Mouse (Mus musculus) CH12.LX (cell line): ENCODE data around the gene Prkg1. TPM values are rescaled to one million over a fixed set of nuclear protein-coding genes. Genes with fewer than 3 reads are reported as not detected.

Experiments
- DNase-seq: peaks from one replicate; pipeline ENCODE4 v3.0.0-alpha.2; 2013; ENCODE audit errors: extremely low read depth
- H3K27ac ChIP-seq: 2 replicates; pipeline ENCODE4 v1.5.1; 2012; ENCODE audit warnings: low read depth, mild to moderate bottlenecking, control low read depth, moderate library complexity; ENCODE audit not compliant: insufficient read depth
- H3K27me3 ChIP-seq: replicated peaks from 2 replicates; pipeline ENCODE3; 2012; ENCODE audit warnings: inconsistent platforms
- H3K36me3 ChIP-seq, 2 experiments: replicated peaks in 1 of 2; 2 replicates each; pipeline versions ENCODE3 to v1.6.1; 2012; ENCODE audit warnings: inconsistent platforms in 1 of 2, low read length in 1 of 2, mild to moderate bottlenecking in 1 of 2, mixed read lengths in 1 of 2, moderate library complexity in 1 of 2; ENCODE audit not compliant: control insufficient read depth in 1 of 2, insufficient read depth in 1 of 2
- H3K4me1 ChIP-seq, 2 experiments: 2 replicates each; pipeline ENCODE4 v1.6.1; 2012; ENCODE audit warnings: inconsistent platforms in 1 of 2, moderate library complexity in 1 of 2; ENCODE audit not compliant: insufficient read depth in 2 of 2, control insufficient read depth in 1 of 2
- H3K4me2 ChIP-seq: 2 replicates; pipeline ENCODE4 v1.6.1; 2012; ENCODE audit warnings: low read depth, mild to moderate bottlenecking, control low read depth; ENCODE audit not compliant: poor library complexity, insufficient read depth, severe bottlenecking
- H3K4me3 ChIP-seq, 3 experiments: fragments of 150-350 bp in 1 of 3; sonication (generic) in 1 of 3; replicated peaks in 1 of 3; 2 replicates each; pipeline versions ENCODE3 to v1.5.1; 2011 to 2012; ENCODE audit warnings: low read depth in 2 of 3, low read length in 2 of 3, mild to moderate bottlenecking in 2 of 3, moderate library complexity in 2 of 3, control low read depth in 1 of 3, improper control_type of control experiment in 1 of 3, inconsistent platforms in 1 of 3, mixed read lengths in 1 of 3; ENCODE audit not compliant: poor library complexity in 1 of 3
- H3K79me2 ChIP-seq: replicated peaks from 2 replicates; pipeline ENCODE4 v1.6.1; 2012; ENCODE audit warnings: mild to moderate bottlenecking, moderate library complexity; ENCODE audit not compliant: control insufficient read depth, poor library complexity, insufficient read depth, severe bottlenecking; ENCODE audit errors: extremely low read depth
- H3K9ac ChIP-seq: 2 replicates; pipeline ENCODE4 v1.6.1; 2012; ENCODE audit warnings: low read depth, mild to moderate bottlenecking, control low read depth, moderate library complexity; ENCODE audit not compliant: insufficient read depth
- H3K9me3 ChIP-seq: replicated peaks from 2 replicates; pipeline ENCODE3; 2012; ENCODE audit warnings: low read length, inconsistent platforms, mixed read lengths
- BHLHE40 ChIP-seq: IDR thresholded peaks from 2 replicates; pipeline ENCODE4 v1.6.1; 2011; ENCODE audit warnings: mild to moderate bottlenecking, low read depth, low read length, improper control_type of control experiment
- CHD1 ChIP-seq: IDR thresholded peaks from 2 replicates; pipeline ENCODE4 v1.6.1; 2012; ENCODE audit warnings: low read depth, low read length, improper control_type of control experiment, inconsistent platforms
- CHD2 ChIP-seq: IDR thresholded peaks from 2 replicates; pipeline ENCODE4 v1.6.1; 2011; ENCODE audit warnings: low read length, improper control_type of control experiment
- CTCF ChIP-seq, 2 experiments: IDR thresholded peaks in 1 of 2; conservative IDR thresholded peaks in 1 of 2; 2 replicates each; pipeline ENCODE4 v1.5.1; 2011 to 2012; ENCODE audit warnings: low read depth in 2 of 2, low read length in 2 of 2, improper control_type of control experiment in 1 of 2, inconsistent platforms in 1 of 2, mild to moderate bottlenecking in 1 of 2, moderate library complexity in 1 of 2
- EP300 ChIP-seq: IDR thresholded peaks from 2 replicates; pipeline ENCODE4 v1.6.1; 2011; ENCODE audit warnings: low read length, improper control_type of control experiment
- ETS1 ChIP-seq: conservative IDR thresholded peaks from 2 replicates; pipeline ENCODE4 v1.6.1; 2012; ENCODE audit warnings: low read depth, mild to moderate bottlenecking, inconsistent platforms, low read length, improper control_type of control experiment, moderate library complexity
- GABPA ChIP-seq: IDR thresholded peaks from 2 replicates; pipeline ENCODE4 v1.6.1; 2012; ENCODE audit warnings: low read depth, low read length, improper control_type of control experiment, inconsistent platforms; ENCODE audit not compliant: insufficient replicate concordance
- HCFC1 ChIP-seq: IDR thresholded peaks from 2 replicates; pipeline ENCODE4 v1.6.1; 2012; ENCODE audit warnings: low read depth, mild to moderate bottlenecking, inconsistent platforms, low read length, improper control_type of control experiment
- IRF4 ChIP-seq: IDR thresholded peaks from 2 replicates; pipeline ENCODE4 v1.6.1; 2014; ENCODE audit warnings: low read depth, mild to moderate bottlenecking, inconsistent platforms, low read length, improper control_type of control experiment
- JUN ChIP-seq: IDR thresholded peaks from 2 replicates; pipeline ENCODE4 v1.6.1; 2011; ENCODE audit warnings: low read depth, mild to moderate bottlenecking, low read length, improper control_type of control experiment, moderate library complexity; ENCODE audit not compliant: insufficient read depth
- MAFK ChIP-seq: IDR thresholded peaks from 2 replicates; pipeline ENCODE4 v1.6.1; 2011; ENCODE audit warnings: low read length, improper control_type of control experiment; ENCODE audit not compliant: insufficient replicate concordance
- MAZ ChIP-seq: IDR thresholded peaks from 2 replicates; pipeline ENCODE4 v1.6.1; 2012; ENCODE audit warnings: low read depth, mild to moderate bottlenecking, inconsistent platforms, low read length, improper control_type of control experiment, moderate library complexity
- MYC ChIP-seq: IDR thresholded peaks from 2 replicates; pipeline ENCODE4 v1.6.1; 2011; ENCODE audit warnings: low read depth, mild to moderate bottlenecking, improper control_type of control experiment, low read length
- NELFE ChIP-seq: IDR thresholded peaks from 2 replicates; pipeline ENCODE4 v1.6.1; 2011; ENCODE audit warnings: low read depth, low read length, improper control_type of control experiment
- POLR2A ChIP-seq: IDR thresholded peaks from 2 replicates; pipeline ENCODE4 v1.6.1; 2011; ENCODE audit warnings: low read depth, mild to moderate bottlenecking, improper control_type of control experiment, low read length
- RAD21 ChIP-seq: IDR thresholded peaks from 2 replicates; pipeline ENCODE4 v1.6.1; 2011; ENCODE audit warnings: low read depth, mild to moderate bottlenecking, low read length, improper control_type of control experiment, moderate library complexity
- RCOR1 ChIP-seq: conservative IDR thresholded peaks from 2 replicates; pipeline ENCODE4 v1.6.1; 2012; ENCODE audit warnings: low read depth, mild to moderate bottlenecking, inconsistent platforms, low read length, improper control_type of control experiment
- SIN3A ChIP-seq: IDR thresholded peaks from 2 replicates; pipeline ENCODE4 v1.6.1; 2012; ENCODE audit warnings: low read length, improper control_type of control experiment, inconsistent platforms
- SMC3 ChIP-seq: IDR thresholded peaks from 2 replicates; pipeline ENCODE4 v1.6.1; 2011; ENCODE audit warnings: low read depth, low read length, improper control_type of control experiment
- TBP ChIP-seq: conservative IDR thresholded peaks from 2 replicates; pipeline ENCODE4 v1.6.1; 2011; ENCODE audit warnings: low read depth, low read length, improper control_type of control experiment
- ZKSCAN1 ChIP-seq: IDR thresholded peaks from 2 replicates; pipeline ENCODE4 v1.6.1; 2012; ENCODE audit warnings: low read depth, inconsistent platforms, low read length, improper control_type of control experiment, borderline replicate concordance
- ZNF384 ChIP-seq: IDR thresholded peaks from 2 replicates; pipeline ENCODE4 v1.6.1; 2012; ENCODE audit warnings: low read depth, low read length, improper control_type of control experiment, inconsistent platforms
- dilution Hi-C: fragments of 300-500 bp; cut with MboI; formaldehyde crosslinking; loops from 2 replicates; pipeline ENCODE4 v1.14.3; 2020; ENCODE audit warnings: low sequenced_read_pairs; ENCODE audit not compliant: extremely low pct_unique_long_range_greater_than_20kb, extremely low pct_ligation_motif_present
- in situ Hi-C: fragments of 300-500 bp; cut with MboI; formaldehyde crosslinking; loops from 3 replicates; pipeline ENCODE4 v1.14.3; 2019; ENCODE audit warnings: low sequenced_read_pairs, low pct_ligation_motif_present, low pct_unique_long_range_greater_than_20kb, mixed read lengths
- polyA plus RNA-seq: library from polyadenylated mRNA; unstranded; fragments of >175 nt; gene quantifications from 2 replicates; pipeline ENCODE4 v1.2.1, GENCODE M21; 2012; ENCODE audit warnings: low read depth; ENCODE audit not compliant: insufficient read length
- total RNA-seq, 2 experiments: library from RNA; depleted of rRNA; stranded (reverse); fragments of 300-350 nt in 1 of 2; fragments of >200 nt in 1 of 2; gene quantifications; 2 replicates each; pipeline ENCODE4 v1.2.3; 2012 to 2014

Gene Prkg1
- total and polyA plus RNA-seq, 3 experiments = not detected

DNA sequence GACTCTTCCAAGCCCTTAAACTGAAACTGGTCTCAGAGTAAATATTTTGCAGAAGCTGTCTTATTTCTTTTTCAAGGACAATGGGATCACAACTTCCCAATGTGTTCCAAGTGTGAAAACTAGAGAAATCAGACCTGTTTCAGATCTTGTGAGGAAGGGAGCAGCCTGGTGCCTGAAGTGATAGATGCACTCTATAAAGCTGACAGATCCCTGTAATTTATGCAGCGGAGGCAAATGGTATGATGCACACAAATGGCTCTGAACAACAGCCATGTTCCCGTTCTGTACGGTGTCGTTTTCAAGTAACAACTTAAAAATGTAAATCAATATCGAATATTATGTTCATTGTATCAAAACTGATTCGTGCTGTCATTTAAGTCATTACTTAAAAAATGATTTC lies 1076.9 kb downstream of the Prkg1 start:
- H3K27ac ChIP-seq = no peak overlapping the region
- no peak for TF ChIP-seq GABPA
- TF ChIP-seq CHD2 = no peak
- TF ChIP-seq MAZ = no peak
- no peak for TF ChIP-seq JUN
- no peak for TF ChIP-seq EP300
- TF ChIP-seq CTCF (conservative IDR thresholded peaks at IDR 0.05 in 1 of 2, IDR thresholded peaks at IDR 0.05 in 1 of 2; ENCODE audit: low read depth in 2 of 2, low read length in 2 of 2) = no peak
- no peak for TF ChIP-seq ZKSCAN1
- no peak for TF ChIP-seq SIN3A
- no peak for TF ChIP-seq IRF4
- no peak for TF ChIP-seq RCOR1
- no peak for TF ChIP-seq POLR2A
- H3K79me2 ChIP-seq = no peaks in the 10 kb centered on the region
- DNase-seq = no peak
- no peak overlapping the region for H3K4me3 ChIP-seq
- in situ Hi-C loops = no loop called here
- dilution Hi-C loops = no loop called here
- H3K4me2 ChIP-seq = no peak overlapping the region
- no peaks in the 10 kb centered on the region for H3K9me3 ChIP-seq
- H3K27me3 ChIP-seq = no peaks in the 10 kb centered on the region
- H3K4me1 ChIP-seq = peaks cover 0 to 4% of the 10 kb centered on the region in 2 experiments; a peak in 1 of 4 replicates
- H3K9ac ChIP-seq = no peak overlapping the region
- no peaks in the 10 kb centered on the region for H3K36me3 ChIP-seq

DNA sequence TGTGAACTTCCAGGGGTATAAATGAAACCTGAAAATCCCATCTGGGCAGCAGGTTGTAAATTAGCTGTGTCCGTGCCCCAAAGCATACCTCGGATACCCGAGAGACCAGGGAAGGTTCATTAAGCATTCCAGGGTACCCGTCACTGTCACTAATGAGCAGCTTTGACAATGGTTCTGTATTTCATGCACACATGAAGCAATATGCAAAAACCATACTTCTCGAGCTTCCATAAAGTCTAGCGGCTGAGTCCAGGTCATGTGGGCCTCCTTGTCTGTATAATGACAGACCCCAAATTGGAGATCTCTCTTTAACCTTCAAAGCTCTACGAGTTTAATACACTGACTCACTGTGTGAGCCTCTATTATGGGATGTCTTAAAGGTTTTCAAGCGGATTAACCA lies 1088.5 kb downstream of the Prkg1 start:
- no peak overlapping the region for H3K4me3 ChIP-seq
- in situ Hi-C loops (no loop called here), dilution Hi-C loops (no loop called here)
- H3K9me3 ChIP-seq = no peaks in the 10 kb centered on the region
- H3K27me3 ChIP-seq = no peaks in the 10 kb centered on the region
- no peaks in the 10 kb centered on the region for H3K36me3 ChIP-seq
- no peak for DNase-seq
- no peaks in the 10 kb centered on the region for H3K4me1 ChIP-seq
- H3K9ac ChIP-seq = no peak overlapping the region
- no peak for TF ChIP-seq CHD1
- no peak for TF ChIP-seq POLR2A
- TF ChIP-seq HCFC1 = no peak
- no peak for TF ChIP-seq MAFK
- no peak for TF ChIP-seq ZNF384
- no peak for TF ChIP-seq NELFE
- no peak for TF ChIP-seq SMC3
- no peak for TF ChIP-seq JUN
- TF ChIP-seq CHD2 = no peak
- no peak for TF ChIP-seq MYC
- TF ChIP-seq EP300 = no peak
- TF ChIP-seq SIN3A = no peak
- no peak for TF ChIP-seq TBP
- no peak for TF ChIP-seq ETS1
- TF ChIP-seq RAD21 = no peak
- no peak for TF ChIP-seq BHLHE40
- TF ChIP-seq, all 38 proteins: peak for 0
- H3K4me2 ChIP-seq = no peak overlapping the region
- no peaks in the 10 kb centered on the region for H3K79me2 ChIP-seq
- no peak overlapping the region for H3K27ac ChIP-seq
